Mouse (Mus musculus) intestine, postnatal 0 days (tissue): ENCODE measurements around the gene Ss18l2. TPM values are rescaled to one million over a fixed set of nuclear protein-coding genes. Genes with fewer than 3 reads are reported as not detected.

Experiments used
- ATAC-seq: fragments of 200-750 bp; cut with Nextera tagmentation; 2 replicates; pipeline ENCODE4 v1.8.0; 2017; ENCODE audit warnings: mild to moderate bottlenecking, moderate TSS enrichment, moderate library complexity
- H3K27ac ChIP-seq: fragments of 300-500 bp; sonication (generic); 2 replicates; pipeline ENCODE4 v1.5.1; 2014; ENCODE audit warnings: mild to moderate bottlenecking, low read depth, low read length, moderate library complexity
- H3K27me3 ChIP-seq: fragments of 300-500 bp; sonication (generic); replicated peaks from 2 replicates; pipeline ENCODE4 v1.6.1; 2014; ENCODE audit warnings: low read length, mixed read lengths; ENCODE audit not compliant: control insufficient read depth, insufficient read depth
- H3K36me3 ChIP-seq: fragments of 300-500 bp; sonication (generic); 2 replicates; pipeline ENCODE4 v1.6.1; 2014; ENCODE audit warnings: mild to moderate bottlenecking, moderate library complexity; ENCODE audit not compliant: control insufficient read depth, insufficient read depth
- H3K4me1 ChIP-seq: fragments of 300-500 bp; sonication (generic); replicated peaks from 2 replicates; pipeline ENCODE4 v1.6.1; 2014; ENCODE audit warnings: antibody characterized with exemption, low read length, mixed read lengths; ENCODE audit not compliant: control insufficient read depth, insufficient read depth
- H3K4me2 ChIP-seq: fragments of 300-500 bp; sonication (generic); replicated peaks from 2 replicates; pipeline ENCODE4 v1.6.1; 2014; ENCODE audit warnings: low read depth, mild to moderate bottlenecking, moderate library complexity
- H3K4me3 ChIP-seq: fragments of 300-500 bp; sonication (generic); 2 replicates; pipeline ENCODE4 v1.5.1; 2014; ENCODE audit warnings: low read depth, low read length
- H3K9ac ChIP-seq: fragments of 300-500 bp; sonication (generic); 2 replicates; pipeline ENCODE4 v1.6.1; 2014; ENCODE audit warnings: mild to moderate bottlenecking, low read depth, low read length
- H3K9me3 ChIP-seq: fragments of 300-500 bp; sonication (generic); 2 replicates; pipeline ENCODE4 v1.6.1; 2016; ENCODE audit warnings: mixed run types; ENCODE audit not compliant: control insufficient read depth
- CTCF ChIP-seq: sonication (generic); IDR thresholded peaks from 2 replicates; pipeline ENCODE4 v1.5.1; 2016; ENCODE audit warnings: low read depth, mild to moderate bottlenecking, control low read depth, antibody characterized with exemption, moderate library complexity
- WGBS: fragments of 180-500 bp; shearing (Covaris S2); extraction: QIAGEN DNeasy Blood & Tissue Kit; methylation state at CpG from one replicate; pipeline ENCODE4 v1.1.7; 2014; 5-methylcytosine and 5-hydroxymethylcytosine counted together
- polyA plus RNA-seq: library from polyadenylated mRNA; unstranded; fragments of >200 nt; fragmentation: Nextera tagmentation; extraction: Ambion mirVana; gene quantifications from 2 replicates; pipeline ENCODE4 v1.2.1, GENCODE M21; 2015

The Ss18l2 gene
- polyA plus RNA-seq, 1 experiment from 2014 or later, result 144 TPM

- no peak for TF ChIP-seq CTCF
- no peaks in the 10 kb centered on the region for H3K27me3 ChIP-seq
- peak overlapping the region; percentile 65 for H3K4me2 ChIP-seq
- no peaks in the 10 kb centered on the region for H3K36me3 ChIP-seq
- peak overlapping the region; percentile 86 for H3K4me3 ChIP-seq
- no peaks in the 10 kb centered on the region for H3K9me3 ChIP-seq
- WGBS, result 58% methylated on average over 15 of the region's 15 CpGs
- peak overlapping the region; percentile 100 for H3K27ac ChIP-seq
- peak overlapping the region; percentile 98; the same call in 1 of the 2 replicates for H3K9ac ChIP-seq
- H3K4me1 ChIP-seq, result no peaks in the 10 kb centered on the region
- peak; percentile 35 for ATAC-seq
Measured at GRCm38 (mm10) chr9:121718070-121718705, 8.1 kb downstream of the Ss18l2 start.

DNA sequence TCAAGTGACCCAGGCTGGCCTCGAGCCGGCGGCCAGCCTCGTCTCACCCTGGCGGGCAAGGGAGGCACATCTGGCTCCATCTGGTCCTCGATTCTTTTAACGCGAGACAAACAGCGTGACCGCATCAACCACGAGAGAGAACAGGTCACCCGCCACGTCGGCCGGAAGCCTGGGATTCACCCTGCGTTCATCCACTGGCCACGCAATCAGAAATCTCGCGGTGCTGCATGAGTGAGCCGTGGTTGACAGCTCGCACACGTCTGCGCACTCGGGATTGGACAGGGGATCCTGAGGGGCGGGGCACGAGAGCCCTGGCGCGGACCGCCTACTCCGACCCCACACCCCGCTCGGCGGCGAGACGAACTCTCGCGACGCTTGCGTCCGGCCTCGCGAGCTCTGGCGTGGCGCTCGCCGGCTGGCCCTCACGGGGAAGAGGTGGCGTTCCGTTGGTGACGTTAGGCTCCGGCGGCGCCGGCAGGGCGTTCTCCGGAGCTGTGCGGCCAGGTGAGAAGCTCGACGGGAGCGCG lies 8.7 kb downstream of the Ss18l2 start, which contains the start of gene Nktr:
Gene Nktr (plus strand): TSS at position 378 of the 527 bp plus-strand sequence.
- WGBS, result under 1% methylated on average over 59 of the region's 61 CpGs
- ATAC-seq, result peak; percentile 97
- H3K27me3 ChIP-seq, result no peaks in the 10 kb centered on the region
- no peaks in the 10 kb centered on the region for H3K9me3 ChIP-seq
- H3K4me1 ChIP-seq, result no peaks in the 10 kb centered on the region
- H3K36me3 ChIP-seq, result no peaks in the 10 kb centered on the region
- peak within 1 kb of the TSS; percentile 86 for H3K4me3 ChIP-seq
- peak; percentile 47 for TF ChIP-seq CTCF
- peak within 1 kb of the TSS; percentile 65 for H3K4me2 ChIP-seq
- H3K27ac ChIP-seq, result peak within 1 kb of the TSS; percentile 100
- peak within 1 kb of the TSS; percentile 98 for H3K9ac ChIP-seq

DNA sequence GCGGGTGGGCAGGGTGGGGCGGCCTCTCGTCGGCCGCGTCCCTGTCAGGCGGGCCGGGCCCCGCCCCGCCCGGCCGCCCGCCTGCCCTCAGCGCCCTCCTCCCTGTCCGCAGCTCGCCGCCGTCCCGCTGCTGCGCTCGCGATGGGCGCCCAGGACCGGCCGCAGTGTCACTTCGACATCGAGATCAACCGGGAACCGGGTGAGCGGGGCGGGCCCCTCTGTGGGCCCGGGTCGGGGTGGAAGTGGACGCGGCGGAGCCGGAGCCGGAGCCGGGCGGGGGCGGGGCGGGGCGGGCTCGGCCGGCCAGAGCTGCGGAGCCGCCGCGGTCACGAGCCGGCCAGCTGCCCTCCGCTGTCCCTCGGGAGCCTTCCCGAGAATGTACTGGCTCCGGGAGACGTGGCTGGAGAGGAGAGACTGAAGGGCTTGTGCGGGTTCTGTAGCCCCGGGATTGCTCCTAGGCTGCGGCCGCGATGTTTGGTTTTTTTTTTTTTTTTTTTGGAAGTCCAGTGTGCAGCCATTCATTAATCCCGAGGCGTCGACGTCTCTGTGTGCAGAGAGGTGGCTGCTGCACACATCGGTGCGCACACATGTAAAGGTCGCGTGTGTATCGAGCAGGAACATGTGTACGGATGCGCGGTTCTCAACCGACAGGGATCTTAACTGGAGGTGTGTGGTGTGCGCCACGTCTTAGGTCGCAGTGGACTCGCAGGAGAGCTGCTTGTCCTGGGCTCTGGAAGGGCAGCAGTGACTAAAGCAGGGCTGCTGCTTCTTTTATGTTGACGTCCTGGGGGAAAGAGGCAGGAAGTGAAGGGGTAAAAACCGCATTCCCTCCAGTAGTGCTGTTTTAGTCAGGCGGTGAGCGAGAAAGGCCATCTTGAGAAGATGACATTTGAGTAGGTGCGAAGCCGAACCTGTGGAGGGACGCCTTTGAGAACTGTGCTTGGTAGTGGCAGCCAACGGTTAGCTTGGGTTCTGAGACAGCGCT lies 9.5 kb downstream of the Ss18l2 start:
- H3K4me1 ChIP-seq, result no peaks in the 10 kb centered on the region
- TF ChIP-seq CTCF, result no peak
- H3K27me3 ChIP-seq, result no peaks in the 10 kb centered on the region
- WGBS, result under 1% methylated on average over 79 of the region's 87 CpGs
- peak overlapping the region; percentile 100 for H3K27ac ChIP-seq
- peak overlapping the region; percentile 86 for H3K4me3 ChIP-seq
- no peaks in the 10 kb centered on the region for H3K9me3 ChIP-seq
- H3K9ac ChIP-seq, result peak overlapping the region; percentile 98
- peak overlapping the region; percentile 65 for H3K4me2 ChIP-seq
- ATAC-seq, result peak; percentile 30
- no peaks in the 10 kb centered on the region for H3K36me3 ChIP-seq

- H3K9ac ChIP-seq, result no peak overlapping the region
- WGBS, result 90% methylated on average over 6 of the region's 6 CpGs
- H3K4me2 ChIP-seq, result no peak overlapping the region
- no peak for ATAC-seq
- H3K27ac ChIP-seq, result no peak overlapping the region
- no peaks in the 10 kb centered on the region for H3K27me3 ChIP-seq
- peaks cover 45% of the 10 kb centered on the region for H3K36me3 ChIP-seq
- no peak for TF ChIP-seq CTCF
- H3K9me3 ChIP-seq, result no peaks in the 10 kb centered on the region
- H3K4me3 ChIP-seq, result no peak overlapping the region
- H3K4me1 ChIP-seq, result no peaks in the 10 kb centered on the region
Measured at GRCm38 (mm10) chr9:121740490-121740889, 30.4 kb downstream of the Ss18l2 start.

DNA sequence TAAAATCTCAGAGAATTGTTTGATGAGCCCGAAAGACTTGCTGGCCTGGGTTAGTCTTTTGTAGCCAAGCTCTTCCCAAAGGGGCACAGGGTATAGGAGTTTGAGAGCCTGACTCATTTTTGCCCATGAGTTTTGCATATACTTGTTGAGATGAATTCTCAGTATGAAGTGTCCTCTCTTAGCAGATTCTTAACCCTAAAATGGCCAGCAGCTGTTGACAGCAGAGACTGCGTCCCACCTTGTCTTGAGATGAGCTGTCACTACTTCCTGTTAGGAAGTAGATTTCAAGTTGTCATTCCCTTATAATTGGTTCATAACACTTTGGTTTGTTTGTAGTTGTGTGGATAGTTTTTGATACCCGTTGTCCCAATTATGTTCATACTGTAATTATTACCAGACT lies 31.0 kb downstream of the Ss18l2 start:
- H3K27me3 ChIP-seq, result no peaks in the 10 kb centered on the region
- H3K36me3 ChIP-seq, result peaks cover 49% of the 10 kb centered on the region
- no peaks in the 10 kb centered on the region for H3K4me1 ChIP-seq
- 93% methylated on average over 3 of the region's 3 CpGs for WGBS
- H3K9ac ChIP-seq, result no peak overlapping the region
- TF ChIP-seq CTCF, result no peak
- no peaks in the 10 kb centered on the region for H3K9me3 ChIP-seq
- H3K4me3 ChIP-seq, result no peak overlapping the region
- H3K27ac ChIP-seq, result no peak overlapping the region
- ATAC-seq, result no peak
- H3K4me2 ChIP-seq, result no peak overlapping the region

GRCm38 (mm10) chr9:121744051-121744450 lies 33.9 kb downstream of the Ss18l2 start:
- Histone ChIP-seq H3K4me2 (no peak overlapping the region), H3K27ac (0 out of 2 replicates have a peak overlapping the region, but pooled peaks have one; percentile 36), H3K36me3 (peaks cover 74% of the 10 kb centered on the region), H3K27me3 (no peaks in the 10 kb centered on the region), H3K4me3 (no peak overlapping the region), H3K9me3 (no peaks in the 10 kb centered on the region), H3K4me1 (no peaks in the 10 kb centered on the region), H3K9ac (no peak overlapping the region)
- 85% methylated on average over 8 of the region's 8 CpGs for WGBS
- no peak for TF ChIP-seq CTCF
- ATAC-seq, result no peak
